Mouse (Mus musculus) kidney, adult 2 months (tissue): ENCODE measurements around the gene Dnph1.

Source experiments
- CTCF ChIP-seq: fragments of 200-500 bp; conservative IDR thresholded peaks from 2 replicates; pipeline ENCODE4 v1.5.1; 2011; ENCODE audit warnings: low read depth, mild to moderate bottlenecking, control low read depth, low read length, moderate library complexity, mixed read lengths; ENCODE audit not compliant: insufficient read depth, insufficient read length
- POLR2A ChIP-seq: fragments of 200-500 bp; IDR thresholded peaks from one replicate; pipeline ENCODE4 v1.6.1; 2011; ENCODE audit warnings: low read depth, low read length, control low read depth

DNA sequence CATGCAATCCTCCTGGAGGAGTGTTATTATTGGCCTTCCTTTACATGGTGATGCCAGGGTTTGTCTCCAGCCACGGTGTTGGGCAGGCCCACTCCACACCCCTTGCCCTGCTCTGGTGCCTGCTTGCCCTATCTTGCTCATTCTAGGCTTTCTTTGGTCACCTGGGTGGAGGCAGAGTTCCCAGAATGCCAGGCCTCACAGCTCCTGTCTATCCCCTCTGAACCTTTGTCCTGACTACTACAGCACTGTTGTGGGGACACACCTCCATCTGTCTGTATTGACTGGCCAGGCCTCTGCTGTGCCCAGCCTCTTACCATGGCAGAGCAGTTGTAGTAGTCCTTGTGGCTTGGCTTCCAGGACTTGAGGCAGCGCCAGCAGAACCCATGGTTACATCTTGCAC lies 6.3 kb downstream of the Dnph1 start:
- TF ChIP-seq CTCF (no peak), POLR2A (no peak)
